Mouse (Mus musculus) hindbrain, embryonic 11.5 days (tissue): Measurements from ENCODE around the gene Pnma1. TPM values are rescaled to one million over a fixed set of nuclear protein-coding genes. Genes with fewer than 3 reads are reported as not detected.

Experiments used
- polyA plus RNA-seq: library from polyadenylated mRNA; unstranded; fragments of >200 nt; fragmentation: Nextera tagmentation; extraction: Ambion mirVana; gene quantifications from 2 replicates; pipeline ENCODE4 v1.2.1, GENCODE M21; 2014

Gene Pnma1
- polyA plus RNA-seq, 1 experiment from 2014 or later, result 2.6 TPM

Other genes starting within 250 kb of the Pnma1 start
- gene Numb, start 226.6 kb downstream of the Pnma1 start, polyA plus RNA-seq, result 27.5 and 31.0 TPM in 2 replicates
- 14.9 and 15.0 TPM in 2 replicates for gene Riox1, start 197.9 kb downstream of the Pnma1 start, polyA plus RNA-seq
- gene Heatr4, start 163.6 kb downstream of the Pnma1 start, polyA plus RNA-seq, result 0.08 TPM in 1 of 2 replicates, not detected in the other
- gene Acot2, start 160.6 kb downstream of the Pnma1 start, polyA plus RNA-seq, result 14.0 and 15.7 TPM in 2 replicates
- 45.5 and 49.5 TPM in 2 replicates for gene Acot1, start 139.0 kb downstream of the Pnma1 start, polyA plus RNA-seq
- gene Acot4, start 110.1 kb downstream of the Pnma1 start, polyA plus RNA-seq, result 0.14 and 0.63 TPM in 2 replicates
- not detected in 2 replicates for gene Gm49366, start 109.6 kb downstream of the Pnma1 start, polyA plus RNA-seq
- gene Acot3, start 96.3 kb downstream of the Pnma1 start, polyA plus RNA-seq, result 0.37 and 0.47 TPM in 2 replicates
- gene Acot5, start 79.2 kb downstream of the Pnma1 start, polyA plus RNA-seq, result not detected in 2 replicates
- gene Acot6, start 47.8 kb downstream of the Pnma1 start, polyA plus RNA-seq, result 0.76 and 0.91 TPM in 2 replicates
- gene Dnal1, start 34.1 kb downstream of the Pnma1 start, polyA plus RNA-seq, result 4.8 and 6.3 TPM in 2 replicates
- gene Elmsan1, start 70.4 kb upstream of the Pnma1 start, polyA plus RNA-seq, result 4.2 and 6.1 TPM in 2 replicates
- gene Ptgr2, start 136.7 kb upstream of the Pnma1 start, polyA plus RNA-seq, result 16.0 and 17.9 TPM in 2 replicates
- gene Zfp410, start 168.4 kb upstream of the Pnma1 start, polyA plus RNA-seq, result 126 TPM in 2 replicates
- 39.0 and 42.2 TPM in 2 replicates for gene Coq6, start 213.2 kb upstream of the Pnma1 start, polyA plus RNA-seq
- gene Fam161b, start 213.3 kb upstream of the Pnma1 start, polyA plus RNA-seq, result 8.7 and 11.2 TPM in 2 replicates